Mouse (Mus musculus) brain, adult 10 weeks (tissue): ENCODE data around the gene Bnip1. TPM values are rescaled to one million over a fixed set of nuclear protein-coding genes. Genes with fewer than 3 reads are reported as not detected.

Experiments used
- polyA plus RNA-seq: library from polyadenylated mRNA; stranded (reverse); fragments of 350-450 nt; fragmentation: Illumina TruSeq; extraction: RNeasy Lipid Tissue Mini Kit (QIAGEN cat#74804); gene quantifications from one replicate; pipeline ENCODE4 v1.2.3, GENCODE M21; 2015; ENCODE audit warnings: low read depth, low replicate concordance

Gene Bnip1
- polyA plus RNA-seq: 44.6 TPM

DNA sequence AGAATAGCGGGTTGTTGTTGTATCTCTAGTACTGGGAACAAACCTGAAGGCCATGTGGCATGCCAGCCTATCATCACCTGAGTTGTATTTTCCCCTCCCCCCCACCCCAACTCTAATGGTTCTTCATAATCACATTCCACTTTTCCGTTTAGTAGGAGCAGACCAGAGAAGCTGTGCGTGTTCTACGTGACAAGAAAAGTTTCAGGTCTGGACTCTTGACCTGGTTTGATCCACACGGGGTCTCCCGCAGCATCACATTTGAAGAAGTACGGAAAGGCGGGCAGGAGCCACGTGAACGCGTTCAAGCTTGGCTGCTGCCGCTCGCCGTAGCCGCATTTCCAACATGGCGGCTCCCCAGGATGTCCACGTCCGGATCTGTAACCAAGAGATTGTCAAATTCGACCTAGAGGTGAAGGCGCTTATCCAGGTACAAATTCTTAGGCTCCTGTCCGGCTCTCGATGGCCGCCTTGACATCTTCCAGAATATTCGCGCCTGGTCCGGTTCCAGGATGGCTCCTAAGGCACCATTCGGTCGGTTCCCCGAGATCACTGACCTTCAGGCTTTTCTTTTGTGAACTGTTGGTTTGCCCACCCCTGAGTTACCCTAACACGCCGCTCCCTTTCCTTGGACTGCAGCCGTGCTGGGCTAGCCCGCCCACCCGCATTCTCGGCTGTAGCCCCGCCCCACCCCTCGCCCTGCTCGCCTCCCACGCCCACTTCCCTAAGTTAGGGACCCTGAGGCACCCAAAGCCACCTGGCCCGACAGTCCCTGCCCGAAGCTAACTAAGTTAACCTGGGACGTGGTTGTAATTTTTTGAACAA lies at the start of gene Bnip1:
TSS of gene Bnip1 (plus strand) at position 317 of the 822 bp plus-strand sequence.

Other genes starting within 250 kb of the Bnip1 start
- 116 TPM for gene Ergic1, start 219.6 kb upstream of the Bnip1 start, polyA plus RNA-seq
- 49.3 TPM for gene Dusp1, start 218.9 kb upstream of the Bnip1 start, polyA plus RNA-seq
- 58.9 TPM for gene Atp6v0e, start 117.8 kb upstream of the Bnip1 start, polyA plus RNA-seq
- 21.3 TPM for gene Crebrf, start 65.4 kb upstream of the Bnip1 start, polyA plus RNA-seq
- gene Nkx2-5, start 63.9 kb downstream of the Bnip1 start, polyA plus RNA-seq: not detected
- 3.3 TPM for gene Kifc5b, start 136.0 kb downstream of the Bnip1 start, polyA plus RNA-seq
- 39.3 TPM for gene Phf1, start 152.0 kb downstream of the Bnip1 start, polyA plus RNA-seq
- 127 TPM for gene Cuta, start 158.5 kb downstream of the Bnip1 start, polyA plus RNA-seq
- gene Syngap1, start 160.2 kb downstream of the Bnip1 start, polyA plus RNA-seq: 128 TPM
- 14.4 TPM for gene Zbtb9, start 192.1 kb downstream of the Bnip1 start, polyA plus RNA-seq
- gene Bak1, start 247.9 kb downstream of the Bnip1 start, polyA plus RNA-seq: 10.8 TPM